Mouse (Mus musculus): Measurements from ENCODE around the gene Errfi1. TPM values are rescaled to one million over a fixed set of nuclear protein-coding genes. Genes with fewer than 3 reads are reported as not detected.

The Errfi1 gene
- total and polyA plus RNA-seq, 3 experiments, result 2.1 to 2.7 TPM; not detected in 1

DNA sequence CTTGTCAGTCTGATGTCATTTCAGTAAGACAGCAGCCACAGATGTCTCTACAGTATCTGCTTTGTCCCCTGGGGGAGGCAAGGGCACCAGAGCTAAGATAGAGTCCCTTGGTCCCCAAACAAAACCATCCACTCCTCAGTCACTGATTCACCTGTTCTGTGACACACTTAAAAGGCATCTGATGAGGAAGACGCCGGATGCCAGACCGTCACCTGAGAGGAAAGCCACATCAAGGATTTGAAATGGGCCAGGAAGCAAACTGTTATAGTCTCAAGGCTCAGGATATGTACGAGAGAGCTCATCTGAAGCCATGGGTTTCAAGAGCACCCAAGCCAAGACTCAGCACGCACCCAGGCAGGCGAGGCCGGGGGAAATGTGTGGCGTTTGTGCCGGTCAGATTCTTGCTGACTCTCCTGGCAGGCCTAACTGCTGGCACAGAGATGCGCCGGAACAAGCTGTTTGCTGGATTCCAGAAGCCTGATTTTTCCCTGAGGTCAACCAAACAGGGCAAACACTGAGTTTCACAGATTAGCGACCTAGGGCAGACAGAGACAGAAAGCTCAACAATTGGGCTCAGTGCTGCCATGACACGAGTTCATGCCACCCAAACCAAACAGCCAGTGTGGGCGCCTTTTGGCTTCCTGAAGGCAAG lies 49.5 kb downstream of the Errfi1 start:
- Histone ChIP-seq H3K4me3 (ENCODE audit: control insufficient read depth in 1 of 2, insufficient read depth in 1 of 2, low read depth in 2 of 2, low read length in 2 of 2) (no peak overlapping the region), H3K27me3 (ENCODE audit: control insufficient read depth in 1 of 2, insufficient read depth in 2 of 2, low read length in 2 of 2) (no peaks in the 10 kb centered on the region), H3K27ac (ENCODE audit: control insufficient read depth, low read depth, low read length) (no peak overlapping the region), H3K9ac (ENCODE audit: control insufficient read depth, low read depth, low read length, poor library complexity, severe bottlenecking) (no peak overlapping the region), H3K9me3 (replicated peaks; ENCODE audit: insufficient read depth, low read length) (no peaks in the 10 kb centered on the region), H3K79me2 (ENCODE audit: control insufficient read depth, insufficient read depth, low read length, poor library complexity) (peaks cover 7% of the 10 kb centered on the region; the same call in 1 of the 2 replicates), H3K4me1 (ENCODE audit: control insufficient read depth in 1 of 2, insufficient read depth in 2 of 2, low read length in 2 of 2) (peaks cover 0 to 2% of the 10 kb centered on the region in 2 experiments; a peak in 1 of 4 replicates), H3K36me3 (ENCODE audit: control insufficient read depth in 1 of 2, insufficient read depth in 2 of 2, low read length in 2 of 2) (peaks cover 2 to 8% of the 10 kb centered on the region in 2 experiments)
- DNase-seq (ENCODE audit: low read depth, low spot score), result no peak
- TF ChIP-seq MEF2A (IDR thresholded peaks at IDR 0.05; ENCODE audit: extremely low read depth, insufficient replicate concordance, low read depth, low read length, poor library complexity, severe bottlenecking), result no peak
- no peak for TF ChIP-seq RAD21 (IDR thresholded peaks at IDR 0.05; ENCODE audit: low read depth, low read length)
- no peak for TF ChIP-seq EP300 (IDR thresholded peaks at IDR 0.05; ENCODE audit: low read depth in 1 of 2, low read length in 2 of 2)
- no peak for TF ChIP-seq POLR2AphosphoS5 (IDR thresholded peaks at IDR 0.05; ENCODE audit: borderline replicate concordance, low read depth, low read length)
- TF ChIP-seq POLR2A (IDR thresholded peaks at IDR 0.05; ENCODE audit: control insufficient read depth in 1 of 2, insufficient read depth in 1 of 2, low read depth in 1 of 2, low read length in 2 of 2, poor library complexity in 1 of 2), result no peak

DNA sequence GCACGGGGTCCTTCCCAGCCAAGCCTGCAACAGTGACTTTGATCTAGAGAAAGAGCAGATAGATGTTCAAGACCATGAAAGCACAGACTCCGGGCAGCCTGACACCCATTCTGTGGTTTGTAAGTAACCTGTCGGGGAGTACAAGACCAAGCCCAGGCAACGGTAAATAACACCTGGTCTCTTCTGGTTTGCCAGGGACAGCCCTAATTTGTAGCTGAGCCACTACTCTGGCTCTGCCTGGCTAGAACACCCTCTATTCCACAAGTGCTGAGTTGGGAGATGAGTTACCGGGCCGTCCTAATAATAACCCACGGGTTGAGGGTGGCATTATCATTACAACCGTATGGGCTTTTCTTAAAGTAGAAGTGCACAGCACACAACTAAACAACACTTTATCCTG lies 53.4 kb downstream of the Errfi1 start:
- no peak overlapping the region for H3K27ac ChIP-seq (ENCODE audit: control insufficient read depth, low read depth, low read length)
- no peak overlapping the region for H3K9ac ChIP-seq (ENCODE audit: control insufficient read depth, low read depth, low read length, poor library complexity, severe bottlenecking)
- peaks cover 18% of the 10 kb centered on the region for H3K79me2 ChIP-seq (ENCODE audit: control insufficient read depth, insufficient read depth, low read length, poor library complexity)
- DNase-seq (ENCODE audit: low read depth, low spot score), result no peak
- peaks cover 8 to 14% of the 10 kb centered on the region in 2 experiments; a peak in 3 of 4 replicates for H3K36me3 ChIP-seq (ENCODE audit: control insufficient read depth in 1 of 2, insufficient read depth in 2 of 2, low read length in 2 of 2)
- no peaks in the 10 kb centered on the region for H3K9me3 ChIP-seq (replicated peaks; ENCODE audit: insufficient read depth, low read length)
- TF ChIP-seq MAX (IDR thresholded peaks at IDR 0.05; ENCODE audit: low read length), result no peak
- TF ChIP-seq NELFE (IDR thresholded peaks at IDR 0.05; ENCODE audit: low read depth, low read length), result no peak
- TF ChIP-seq ETS1 (IDR thresholded peaks at IDR 0.05; ENCODE audit: low read depth, low read length), result no peak
- TF ChIP-seq UBTF (IDR thresholded peaks at IDR 0.05; ENCODE audit: borderline replicate concordance, insufficient read depth, low read depth, low read length), result no peak
- no peak for TF ChIP-seq CTCF (IDR thresholded peaks at IDR 0.05 in 2 of 3, conservative IDR thresholded peaks at IDR 0.05 in 1 of 3; ENCODE audit: control insufficient read depth in 1 of 3, insufficient read depth in 1 of 3, low read depth in 2 of 3, low read length in 3 of 3, poor library complexity in 1 of 3, severe bottlenecking in 1 of 3)
- no peak for TF ChIP-seq E2F4 (IDR thresholded peaks at IDR 0.05; ENCODE audit: borderline replicate concordance, low read depth, low read length)
- no peak for TF ChIP-seq ELF1 (IDR thresholded peaks at IDR 0.05; ENCODE audit: low read depth, low read length)
- TF ChIP-seq SIN3A (IDR thresholded peaks at IDR 0.05; ENCODE audit: low read length), result no peak
- no peak for TF ChIP-seq TAL1 (IDR thresholded peaks at IDR 0.05; ENCODE audit: low read length)
- no peak for TF ChIP-seq JUND (IDR thresholded peaks at IDR 0.05; ENCODE audit: low read depth, low read length)
- no peak for TF ChIP-seq ZKSCAN1 (IDR thresholded peaks at IDR 0.05; ENCODE audit: low read depth, low read length)
- TF ChIP-seq EP300 (IDR thresholded peaks at IDR 0.05; ENCODE audit: low read depth in 1 of 2, low read length in 2 of 2), result no peak
- no peaks in the 10 kb centered on the region for H3K27me3 ChIP-seq (ENCODE audit: control insufficient read depth in 1 of 2, insufficient read depth in 2 of 2, low read length in 2 of 2)
- no peak overlapping the region for H3K4me3 ChIP-seq (ENCODE audit: control insufficient read depth in 1 of 2, insufficient read depth in 1 of 2, low read depth in 2 of 2, low read length in 2 of 2)
- H3K4me1 ChIP-seq (ENCODE audit: control insufficient read depth in 1 of 2, insufficient read depth in 2 of 2, low read length in 2 of 2), result peaks cover 2 to 12% of the 10 kb centered on the region in 2 experiments; a peak in 3 of 4 replicates
